Mouse (Mus musculus) testis, adult 2 months (tissue): Measurements from ENCODE around the gene Haghl.

Experiments used
- CTCF ChIP-seq: fragments of 200-500 bp; IDR thresholded peaks from 2 replicates; pipeline ENCODE4 v1.5.1; 2012; ENCODE audit warnings: low read depth, mild to moderate bottlenecking, inconsistent platforms, low read length, moderate library complexity; ENCODE audit not compliant: control insufficient read depth, insufficient read depth, insufficient replicate concordance
- POLR2A ChIP-seq: fragments of 200-500 bp; IDR thresholded peaks from 2 replicates; pipeline ENCODE4 v1.6.1; 2012; ENCODE audit warnings: low read depth, mild to moderate bottlenecking, inconsistent platforms, low read length, moderate library complexity; ENCODE audit not compliant: control insufficient read depth

- TF ChIP-seq CTCF (no peak), POLR2A (no peak)
Observed at GRCm38 (mm10) chr17:25748238-25748637, 37.2 kb downstream of the Haghl start.
